Mouse (Mus musculus) MEL (cell line): ENCODE data around the gene Cpm. TPM values are rescaled to one million over a fixed set of nuclear protein-coding genes. Genes with fewer than 3 reads are reported as not detected.

Experiments
- DNase-seq: peaks from one replicate; pipeline ENCODE4 v3.0.0; 2011; ENCODE audit warnings: low read depth, low spot score
- H3K27ac ChIP-seq: 2 replicates; pipeline ENCODE4 v1.5.1; 2012; ENCODE audit warnings: low read depth, mild to moderate bottlenecking, control low read depth, low read length, moderate library complexity; ENCODE audit not compliant: control insufficient read depth
- H3K27me3 ChIP-seq, 2 experiments: fragments of 150-350 bp in 1 of 2; sonication (generic) in 1 of 2; 2 replicates each; pipeline ENCODE4 v1.6.1; 2012; ENCODE audit warnings: low read length in 2 of 2, mild to moderate bottlenecking in 2 of 2, improper control_type of control experiment in 1 of 2, moderate library complexity in 1 of 2; ENCODE audit not compliant: insufficient read depth in 2 of 2, control insufficient read depth in 1 of 2
- H3K36me3 ChIP-seq, 2 experiments: 2 replicates each; pipeline ENCODE4 v1.6.1; 2012 to 2014; ENCODE audit warnings: low read length in 2 of 2, improper control_type of control experiment in 1 of 2, inconsistent platforms in 1 of 2, mild to moderate bottlenecking in 1 of 2; ENCODE audit not compliant: insufficient read depth in 2 of 2, control insufficient read depth in 1 of 2
- H3K4me1 ChIP-seq, 2 experiments: fragments of 150-350 bp in 1 of 2; sonication (generic) in 1 of 2; 2 replicates each; pipeline ENCODE4 v1.6.1; 2012; ENCODE audit warnings: low read length in 2 of 2, improper control_type of control experiment in 1 of 2, mild to moderate bottlenecking in 1 of 2; ENCODE audit not compliant: insufficient read depth in 2 of 2, control insufficient read depth in 1 of 2
- H3K4me3 ChIP-seq, 2 experiments: fragments of 150-350 bp in 1 of 2; sonication (generic) in 1 of 2; 2 replicates each; pipeline ENCODE4 v1.5.1; 2012; ENCODE audit warnings: low read depth in 2 of 2, low read length in 2 of 2, mild to moderate bottlenecking in 2 of 2, moderate library complexity in 2 of 2, control low read depth in 1 of 2, improper control_type of control experiment in 1 of 2; ENCODE audit not compliant: control insufficient read depth in 1 of 2, insufficient read depth in 1 of 2
- H3K79me2 ChIP-seq: 2 replicates; pipeline ENCODE4 v1.6.1; 2012; ENCODE audit warnings: mild to moderate bottlenecking, low read length, moderate library complexity; ENCODE audit not compliant: control insufficient read depth, poor library complexity, insufficient read depth
- H3K9ac ChIP-seq: 2 replicates; pipeline ENCODE4 v1.6.1; 2012; ENCODE audit warnings: low read depth, mild to moderate bottlenecking, control low read depth, low read length, moderate library complexity; ENCODE audit not compliant: control insufficient read depth, poor library complexity, severe bottlenecking
- H3K9me3 ChIP-seq: fragments of 150-350 bp; sonication (generic); replicated peaks from 2 replicates; pipeline ENCODE4 v1.6.1; 2012; ENCODE audit warnings: mild to moderate bottlenecking, low read length, improper control_type of control experiment, moderate library complexity; ENCODE audit not compliant: insufficient read depth
- E2F4 ChIP-seq: IDR thresholded peaks from 2 replicates; pipeline ENCODE4 v1.6.1; 2011; ENCODE audit warnings: low read depth, low read length, improper control_type of control experiment, borderline replicate concordance
- KAT2A ChIP-seq: conservative IDR thresholded peaks from 2 replicates; pipeline ENCODE4 v1.6.1; 2012; ENCODE audit warnings: low read depth, low read length, improper control_type of control experiment, inconsistent platforms
- MAFK ChIP-seq: IDR thresholded peaks from 2 replicates; pipeline ENCODE4 v1.6.1; 2011; ENCODE audit warnings: low read depth, mild to moderate bottlenecking, low read length, improper control_type of control experiment, borderline replicate concordance
- POLR2A ChIP-seq, 2 experiments: IDR thresholded peaks; 2 replicates each; pipeline ENCODE4 v1.6.1; 2011 to 2012; ENCODE audit warnings: low read length in 2 of 2, mild to moderate bottlenecking in 2 of 2, control low read depth in 1 of 2, improper control_type of control experiment in 1 of 2, low read depth in 1 of 2, moderate library complexity in 1 of 2; ENCODE audit not compliant: control insufficient read depth in 1 of 2, insufficient read depth in 1 of 2, poor library complexity in 1 of 2
- POLR2AphosphoS2 ChIP-seq: IDR thresholded peaks from 2 replicates; pipeline ENCODE4 v1.6.1; 2011; ENCODE audit warnings: low read length, improper control_type of control experiment
- RAD21 ChIP-seq: IDR thresholded peaks from 2 replicates; pipeline ENCODE4 v1.6.1; 2011; ENCODE audit warnings: mild to moderate bottlenecking, low read depth, low read length, improper control_type of control experiment
- RCOR1 ChIP-seq: IDR thresholded peaks from 2 replicates; pipeline ENCODE4 v1.6.1; 2012; ENCODE audit warnings: low read depth, mild to moderate bottlenecking, inconsistent platforms, low read length, improper control_type of control experiment
- SIN3A ChIP-seq: IDR thresholded peaks from 2 replicates; pipeline ENCODE4 v1.6.1; 2012; ENCODE audit warnings: low read length, improper control_type of control experiment, inconsistent platforms
- USF1 ChIP-seq: IDR thresholded peaks from 2 replicates; pipeline ENCODE4 v1.6.1; 2014; ENCODE audit warnings: low read depth, mild to moderate bottlenecking, inconsistent platforms, low read length, improper control_type of control experiment, moderate library complexity
- USF2 ChIP-seq, 2 experiments: IDR thresholded peaks; 2 replicates each; pipeline ENCODE4 v1.6.1; 2011 to 2012; ENCODE audit warnings: improper control_type of control experiment in 2 of 2, low read length in 2 of 2, borderline replicate concordance in 1 of 2, inconsistent platforms in 1 of 2, low read depth in 1 of 2, mild to moderate bottlenecking in 1 of 2; ENCODE audit not compliant: insufficient read depth in 1 of 2
- ZC3H11A ChIP-seq: IDR thresholded peaks from 2 replicates; pipeline ENCODE4 v1.6.1; 2012; ENCODE audit warnings: low read depth, mild to moderate bottlenecking, inconsistent platforms, low read length, improper control_type of control experiment
- polyA plus RNA-seq, 2 experiments: library from polyadenylated mRNA; stranded (reverse) in 1 of 2; unstranded in 1 of 2; fragments of >175 nt in 1 of 2; fragments of >200 nt in 1 of 2; gene quantifications; 2 replicates each; pipeline versions ENCODE4 v1.2.1 to v1.2.4; 2012; ENCODE audit warnings: low replicate concordance in 2 of 2, low read depth in 1 of 2; ENCODE audit not compliant: insufficient read length in 2 of 2, insufficient read depth in 1 of 2, missing spikeins in 1 of 2
- total RNA-seq: library from RNA; depleted of rRNA; stranded (reverse); fragments of 300-350 nt; gene quantifications from 2 replicates; pipeline ENCODE4 v1.2.3, GENCODE M21; 2012

The Cpm gene
- total and polyA plus RNA-seq, 3 experiments: 0.04 to 0.40 TPM; not detected in 1

DNA sequence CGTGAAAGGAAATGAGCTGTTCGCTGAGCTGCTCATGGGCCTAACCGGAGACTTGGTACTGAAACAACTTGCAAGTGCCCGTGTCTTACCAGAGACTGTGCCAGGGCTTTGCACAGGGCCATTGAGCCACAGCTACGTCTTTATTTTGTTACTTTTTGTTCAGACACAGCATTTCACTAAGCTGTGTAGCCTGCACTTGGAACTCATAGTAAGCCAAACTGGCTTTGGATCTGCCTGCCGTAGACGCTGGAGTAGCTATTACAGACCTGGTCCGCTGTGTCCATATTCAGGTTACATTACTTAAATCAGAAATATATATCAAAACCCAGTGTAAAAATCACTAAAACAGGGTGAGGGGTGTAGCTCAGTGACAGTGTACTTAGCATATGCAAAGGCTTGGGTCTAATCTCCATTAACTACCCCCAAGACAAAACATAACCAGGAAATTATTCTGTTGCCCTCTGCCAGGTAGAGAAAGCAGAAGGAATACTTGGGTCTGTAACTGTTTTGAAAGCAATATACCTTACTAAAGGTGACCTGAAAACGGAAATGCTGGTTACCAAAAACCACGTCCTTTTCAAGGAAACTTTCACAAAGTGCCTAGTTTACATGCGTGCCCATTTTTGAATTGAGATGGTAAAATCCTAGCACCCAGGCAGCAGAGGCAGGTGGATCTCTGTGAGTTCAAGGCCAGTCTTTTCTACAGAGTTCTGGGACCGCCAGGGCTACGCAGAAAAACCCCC is 56.7 kb downstream of the Cpm start:
- no peak for DNase-seq
- Histone ChIP-seq H3K27me3 (no peaks in the 10 kb centered on the region), H3K27ac (no peak overlapping the region), H3K36me3 (peaks cover 0 to 7% of the 10 kb centered on the region in 2 experiments; a peak in 2 of 4 replicates), H3K9ac (no peak overlapping the region), H3K4me1 (no peaks in the 10 kb centered on the region), H3K79me2 (no peaks in the 10 kb centered on the region), H3K4me3 (no peak overlapping the region), H3K9me3 (no peaks in the 10 kb centered on the region)
- TF ChIP-seq E2F4 (no peak), MAFK (no peak), POLR2A (IDR thresholded peaks at IDR 0.05; ENCODE audit: control insufficient read depth in 1 of 2, insufficient read depth in 1 of 2, low read depth in 1 of 2, low read length in 2 of 2, poor library complexity in 1 of 2) (no peak)

DNA sequence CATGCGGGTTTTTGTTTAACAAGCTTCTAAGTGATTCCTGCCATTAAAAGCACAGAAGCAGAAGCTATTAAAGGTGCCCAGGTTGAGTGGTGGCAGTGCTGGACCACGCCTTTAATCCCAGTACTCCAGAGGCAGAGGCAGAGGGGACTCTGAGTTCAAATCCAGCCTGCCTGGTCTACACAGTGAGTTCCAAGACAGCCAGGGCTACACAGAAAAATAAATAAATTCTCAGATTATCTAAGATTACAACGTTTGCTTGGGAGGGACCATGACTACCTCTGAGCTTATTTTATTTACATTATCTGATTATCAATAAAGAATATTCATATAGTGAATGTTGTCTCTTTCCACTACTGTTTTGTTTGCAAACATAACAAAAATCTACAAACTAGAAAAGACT is 57.7 kb downstream of the Cpm start:
- H3K4me1 ChIP-seq: no peaks in the 10 kb centered on the region
- DNase-seq: no peak

DNA sequence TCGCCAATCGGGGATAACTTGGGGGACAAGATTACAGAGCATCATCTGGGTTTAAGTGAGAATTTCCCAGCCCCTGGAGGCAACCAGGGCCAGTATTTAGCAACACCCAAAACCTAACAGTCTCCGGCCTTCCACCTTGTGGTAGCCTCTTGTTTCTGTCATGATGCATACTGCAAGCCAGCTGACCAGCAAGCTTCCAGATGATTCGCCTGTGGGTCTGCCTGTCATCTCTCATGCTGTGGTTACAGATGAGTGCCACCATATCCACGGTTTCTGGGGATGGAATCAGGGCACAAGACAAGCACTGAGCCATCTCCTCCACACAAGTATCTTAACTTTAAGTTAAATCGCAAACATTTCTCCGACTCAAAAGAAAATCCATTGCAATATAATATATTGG is 58.3 kb downstream of the Cpm start:
- no peaks in the 10 kb centered on the region for H3K9me3 ChIP-seq
- 0 out of 2 replicates have a peak, but pooled peaks have one; percentile 36 for TF ChIP-seq POLR2AphosphoS2
- TF ChIP-seq ZC3H11A: no peak
- TF ChIP-seq, all 39 proteins: peak for 1
- H3K36me3 ChIP-seq: peaks cover 0 to 13% of the 10 kb centered on the region in 2 experiments; a peak in 2 of 4 replicates
- no peaks in the 10 kb centered on the region for H3K27me3 ChIP-seq
- no peak overlapping the region for H3K9ac ChIP-seq
- DNase-seq: no peak
- no peaks in the 10 kb centered on the region for H3K4me1 ChIP-seq
- H3K79me2 ChIP-seq: no peaks in the 10 kb centered on the region
- no peak overlapping the region for H3K27ac ChIP-seq
- no peak overlapping the region for H3K4me3 ChIP-seq

More for the DNA sequence above, 57.7 kb downstream of the Cpm start:
- H3K36me3 ChIP-seq: peaks cover 0 to 13% of the 10 kb centered on the region in 2 experiments; a peak in 2 of 4 replicates
- H3K9me3 ChIP-seq: no peaks in the 10 kb centered on the region
- TF ChIP-seq RCOR1: no peak
- TF ChIP-seq USF1: no peak
- no peak for TF ChIP-seq USF2 (IDR thresholded peaks at IDR 0.05; ENCODE audit: borderline replicate concordance in 1 of 2, insufficient read depth in 1 of 2, low read depth in 1 of 2, low read length in 2 of 2)
- TF ChIP-seq KAT2A: no peak
- TF ChIP-seq RAD21: no peak
- TF ChIP-seq SIN3A: no peak
- H3K9ac ChIP-seq: no peak overlapping the region
- no peaks in the 10 kb centered on the region for H3K27me3 ChIP-seq
- H3K4me3 ChIP-seq: no peak overlapping the region
- no peaks in the 10 kb centered on the region for H3K79me2 ChIP-seq
- H3K27ac ChIP-seq: no peak overlapping the region
